7 mouse cellular contexts compared by ENCODE assay signal in genomic region chr11:85844971-85845370, GRCm38 (mm10). TPM values are rescaled to one million over a fixed set of nuclear protein-coding genes. Genes with fewer than 3 reads are reported as not detected.
A peak's percentile ranks its signal among the peaks of the same experiment; 100 is the strongest.
DNase-seq lines count a peak whose midpoint lies in the region; ATAC-seq lines count a peak whose summit lies in the region.

No protein-coding gene starts in this region.

- peak overlapping the region; percentile 93 for H3K9ac ChIP-seq in lung, embryonic 16.5 days (ENCODE audit: low read length)
- H3K9ac ChIP-seq in hindbrain, embryonic 12.5 days, result no peak overlapping the region
- H3K9ac ChIP-seq in kidney, embryonic 16.5 days (replicated peaks; ENCODE audit: low read length), result peak overlapping the region; percentile 76
- peak overlapping the region; percentile 16; the same call in 1 of the 2 replicates for H3K9ac ChIP-seq in neural tube, embryonic 14.5 days (replicated peaks; ENCODE audit: low read depth, low read length)

- H3K4me3 ChIP-seq in lung, embryonic 16.5 days (ENCODE audit: low read length), result peak overlapping the region; percentile 73
- H3K4me3 ChIP-seq in hindbrain, embryonic 12.5 days, result peak overlapping the region; percentile 43
- H3K4me3 ChIP-seq in kidney, embryonic 16.5 days (ENCODE audit: low read length), result peak overlapping the region; percentile 63
- no peak overlapping the region for H3K4me3 ChIP-seq in neural tube, embryonic 14.5 days (ENCODE audit: low read depth, low read length)

- 30% methylated on average over 5 of the region's 5 CpGs for WGBS in lung, embryonic 16.5 days
- WGBS in hindbrain, embryonic 12.5 days, result 34% methylated on average over 5 of the region's 5 CpGs
- 23% methylated on average over 5 of the region's 5 CpGs for WGBS in kidney, embryonic 16.5 days
- WGBS in neural tube, embryonic 14.5 days, result 35% methylated on average over 5 of the region's 5 CpGs

- DNase-seq in lung, postnatal 36 days, result no peak
- DNase-seq in cerebellum, adult 9-10 months, result no peak
- DNase-seq in urinary bladder, postnatal 4 days (ENCODE audit: low spot score in 2 of 2), result no peak

- peak overlapping the region; percentile 91 for H3K4me2 ChIP-seq in lung, embryonic 16.5 days (ENCODE audit: low read depth, low read length)
- H3K4me2 ChIP-seq in hindbrain, embryonic 12.5 days (replicated peaks), result peak overlapping the region; percentile 72
- peak overlapping the region; percentile 79 for H3K4me2 ChIP-seq in kidney, embryonic 16.5 days (replicated peaks; ENCODE audit: low read depth, low read length)
- H3K4me2 ChIP-seq in neural tube, embryonic 14.5 days (ENCODE audit: low read depth, low read length), result no peak overlapping the region

- peaks cover 20% of the 10 kb centered on the region for H3K27me3 ChIP-seq in lung, embryonic 16.5 days (ENCODE audit: control insufficient read depth, insufficient read depth, low read depth, low read length)
- peaks cover 82% of the 10 kb centered on the region for H3K27me3 ChIP-seq in hindbrain, embryonic 12.5 days
- H3K27me3 ChIP-seq in kidney, embryonic 16.5 days (ENCODE audit: insufficient read depth, low read length), result peaks cover 18% of the 10 kb centered on the region
- peaks cover 36% of the 10 kb centered on the region for H3K27me3 ChIP-seq in neural tube, embryonic 14.5 days (ENCODE audit: control insufficient read depth, insufficient read depth, low read length)

- no peaks in the 10 kb centered on the region for H3K36me3 ChIP-seq in lung, embryonic 16.5 days (ENCODE audit: control insufficient read depth, insufficient read depth, low read length)
- H3K36me3 ChIP-seq in hindbrain, embryonic 12.5 days, result no peaks in the 10 kb centered on the region
- H3K36me3 ChIP-seq in kidney, embryonic 16.5 days (ENCODE audit: insufficient read depth, low read length), result no peaks in the 10 kb centered on the region
- H3K36me3 ChIP-seq in neural tube, embryonic 14.5 days (ENCODE audit: control insufficient read depth, insufficient read depth, low read length), result no peaks in the 10 kb centered on the region

- ATAC-seq in lung, embryonic 16.5 days (ENCODE audit: low read depth), result no peak
- ATAC-seq in hindbrain, embryonic 12.5 days (ENCODE audit: low FRiP score), result no peak
- ATAC-seq in kidney, embryonic 16.5 days (ENCODE audit: low FRiP score, low TSS enrichment), result no peak
- no peak for ATAC-seq in neural tube, embryonic 14.5 days (ENCODE audit: low read depth)

- no peaks in the 10 kb centered on the region for H3K9me3 ChIP-seq in lung, embryonic 16.5 days (ENCODE audit: control insufficient read depth, low read length)
- H3K9me3 ChIP-seq in hindbrain, embryonic 12.5 days (replicated peaks), result no peaks in the 10 kb centered on the region
- no peaks in the 10 kb centered on the region for H3K9me3 ChIP-seq in kidney, embryonic 16.5 days (ENCODE audit: low read length)
- H3K9me3 ChIP-seq in neural tube, embryonic 14.5 days (ENCODE audit: control insufficient read depth, low read length), result no peaks in the 10 kb centered on the region

- peaks cover 20% of the 10 kb centered on the region for H3K4me1 ChIP-seq in lung, embryonic 16.5 days (replicated peaks; ENCODE audit: control insufficient read depth, insufficient read depth, low read length)
- peaks cover 36% of the 10 kb centered on the region for H3K4me1 ChIP-seq in hindbrain, embryonic 12.5 days
- peaks cover 52% of the 10 kb centered on the region for H3K4me1 ChIP-seq in kidney, embryonic 16.5 days (ENCODE audit: insufficient read depth, low read length)
- peaks cover 12% of the 10 kb centered on the region for H3K4me1 ChIP-seq in neural tube, embryonic 14.5 days (ENCODE audit: control insufficient read depth, insufficient read depth, low read length)

- H3K27ac ChIP-seq in lung, embryonic 16.5 days (ENCODE audit: low read length), result peak overlapping the region; percentile 96
- no peak overlapping the region for H3K27ac ChIP-seq in hindbrain, embryonic 12.5 days
- peak overlapping the region; percentile 75 for H3K27ac ChIP-seq in kidney, embryonic 16.5 days (ENCODE audit: low read length)
- H3K27ac ChIP-seq in neural tube, embryonic 14.5 days (ENCODE audit: low read depth, low read length), result no peak overlapping the region

RNA-seq across cellular contexts. Expression of gene Gm11444, which starts 5.2 kb away (rescaled TPM):
- polyA plus RNA-seq in lung, embryonic 16.5 days (2015; fragmentation: Nextera tagmentation; extraction: Ambion mirVana), result not detected in 2 replicates
- polyA plus RNA-seq in hindbrain, embryonic 12.5 days (2016; fragmentation: Nextera tagmentation; extraction: Ambion mirVana), result not detected in 2 replicates
- not detected in 2 replicates for polyA plus RNA-seq in kidney, embryonic 16.5 days (2015; fragmentation: Nextera tagmentation; extraction: Ambion mirVana)
- polyA plus RNA-seq in neural tube, embryonic 14.5 days (2014; fragmentation: Nextera tagmentation; extraction: Ambion mirVana), result not detected in 2 replicates

RNA-seq across cellular contexts. Expression of gene Tbx2, which starts 12.6 kb away (rescaled TPM):
- polyA plus RNA-seq in lung, embryonic 16.5 days (2015; fragmentation: Nextera tagmentation; extraction: Ambion mirVana), result 24.6 and 25.1 TPM in 2 replicates
- polyA plus RNA-seq in hindbrain, embryonic 12.5 days (2016; fragmentation: Nextera tagmentation; extraction: Ambion mirVana), result 3.8 and 4.9 TPM in 2 replicates
- polyA plus RNA-seq in kidney, embryonic 16.5 days (2015; fragmentation: Nextera tagmentation; extraction: Ambion mirVana), result 10.3 TPM in 2 replicates
- polyA plus RNA-seq in neural tube, embryonic 14.5 days (2014; fragmentation: Nextera tagmentation; extraction: Ambion mirVana), result 0.37 and 1.2 TPM in 2 replicates

RNA-seq across cellular contexts. Expression of gene Tbx4, which starts 41.3 kb away (rescaled TPM):
- 61.4 and 70.5 TPM in 2 replicates for polyA plus RNA-seq in lung, embryonic 16.5 days (2015; fragmentation: Nextera tagmentation; extraction: Ambion mirVana)
- polyA plus RNA-seq in hindbrain, embryonic 12.5 days (2016; fragmentation: Nextera tagmentation; extraction: Ambion mirVana), result 0.57 and 0.94 TPM in 2 replicates
- polyA plus RNA-seq in kidney, embryonic 16.5 days (2015; fragmentation: Nextera tagmentation; extraction: Ambion mirVana), result 0.24 and 1.7 TPM in 2 replicates
- 0.20 and 0.28 TPM in 2 replicates for polyA plus RNA-seq in neural tube, embryonic 14.5 days (2014; fragmentation: Nextera tagmentation; extraction: Ambion mirVana)

Comparison
In these comparisons a context has a peak if more than half of its experiments do, and no peak if none do; other contexts are left out.
1. H3K27ac ChIP-seq: peak in lung, embryonic 16.5 days (single experiment) and kidney, embryonic 16.5 days (single experiment); none in hindbrain, embryonic 12.5 days (single experiment) and neural tube, embryonic 14.5 days (single experiment).
2. RNA of gene Tbx4, which starts 41.3 kb away (polyA plus RNA-seq): 61.4 to 70.5 TPM in lung, embryonic 16.5 days; 0.24 to 1.7 TPM in kidney, embryonic 16.5 days, 0.57 to 0.94 TPM in hindbrain, embryonic 12.5 days and 0.20 to 0.28 TPM in neural tube, embryonic 14.5 days; every median in the first group is over 10 times any median in the second.